Mouse (Mus musculus) layer of hippocampus, adult 9-11 months (tissue): ENCODE results near the gene Zfp239.
"Not testable (repeated sequence)": the region's sequence is repeated elsewhere in the genome, so short reads cannot be mapped to it uniquely, and the experiment has no call there.

Experiments
- DNase-seq: peaks from one replicate; pipeline ENCODE4 v3.0.0; 2022

The Zfp239 gene

GRCm38 (mm10) chr6:117861848-117862247, at the start of gene Zfp239:
Zfp239 (plus strand) TSS chr6:117862100.
- no peak for DNase-seq

- no peak for DNase-seq
Measured at GRCm38 (mm10) chr6:117814681-117815080, 47.2 kb upstream of the Zfp239 start.

GRCm38 (mm10) chr6:117817108-117817541, 44.8 kb upstream of the Zfp239 start:
- DNase-seq, result no peak

GRCm38 (mm10) chr6:117820327-117820726, 41.6 kb upstream of the Zfp239 start:
- DNase-seq, result no peak

- no peak for DNase-seq
Measured at GRCm38 (mm10) chr6:117825369-117825768, 36.5 kb upstream of the Zfp239 start.

- DNase-seq, result no peak
Measured at GRCm38 (mm10) chr6:117828273-117828672, 33.6 kb upstream of the Zfp239 start.

- peak; percentile 95 for DNase-seq
Measured at GRCm38 (mm10) chr6:117840686-117841510, 21.0 kb upstream of the Zfp239 start, which contains the start of gene Zfp637. Zfp637 (plus strand) TSS chr6:117841180.

- no peak for DNase-seq
Measured at GRCm38 (mm10) chr6:117841511-117841955, 20.4 kb upstream of the Zfp239 start.

GRCm38 (mm10) chr6:117844597-117844996, 17.3 kb upstream of the Zfp239 start:
- no peak for DNase-seq

GRCm38 (mm10) chr6:117846671-117847070, 15.2 kb upstream of the Zfp239 start:
- not testable (repeated sequence) for DNase-seq

- no peak for DNase-seq
Measured at GRCm38 (mm10) chr6:117847772-117848171, 14.1 kb upstream of the Zfp239 start.

GRCm38 (mm10) chr6:117848577-117848976, 13.3 kb upstream of the Zfp239 start:
- no peak for DNase-seq

GRCm38 (mm10) chr6:117851747-117852146, 10.2 kb upstream of the Zfp239 start:
- no peak for DNase-seq

GRCm38 (mm10) chr6:117857990-117858389, 3.9 kb upstream of the Zfp239 start:
- DNase-seq, result no peak

- no peak for DNase-seq
Measured at GRCm38 (mm10) chr6:117862465-117862864, 565 bp downstream of the Zfp239 start.

GRCm38 (mm10) chr6:117862899-117863620, 1.2 kb downstream of the Zfp239 start:
- peak; percentile 75 for DNase-seq

- DNase-seq, result no peak
Measured at GRCm38 (mm10) chr6:117863751-117864150, 1.9 kb downstream of the Zfp239 start.

- DNase-seq, result no peak
Measured at GRCm38 (mm10) chr6:117868187-117868586, 6.3 kb downstream of the Zfp239 start.

GRCm38 (mm10) chr6:117871034-117871433, 9.1 kb downstream of the Zfp239 start:
- DNase-seq, result no peak

GRCm38 (mm10) chr6:117873450-117873849, 11.6 kb downstream of the Zfp239 start:
- not testable (repeated sequence) for DNase-seq

GRCm38 (mm10) chr6:117874621-117875281, 12.9 kb downstream of the Zfp239 start:
- no peak for DNase-seq

- peak; percentile 94 for DNase-seq
Measured at GRCm38 (mm10) chr6:117878700-117879407, 17.0 kb downstream of the Zfp239 start.
